Mouse (Mus musculus): ENCODE measurements around the gene Rps6ka2. TPM values are rescaled to one million over a fixed set of nuclear protein-coding genes. Genes with fewer than 3 reads are reported as not detected.
"Not testable (repeated sequence)": the region's sequence is repeated elsewhere in the genome, so short reads cannot be mapped to it uniquely, and the experiment has no call there.

Rps6ka2 gene
- polyA plus RNA-seq, 1 experiment from 2014 or later = 2.0 TPM

DNA sequence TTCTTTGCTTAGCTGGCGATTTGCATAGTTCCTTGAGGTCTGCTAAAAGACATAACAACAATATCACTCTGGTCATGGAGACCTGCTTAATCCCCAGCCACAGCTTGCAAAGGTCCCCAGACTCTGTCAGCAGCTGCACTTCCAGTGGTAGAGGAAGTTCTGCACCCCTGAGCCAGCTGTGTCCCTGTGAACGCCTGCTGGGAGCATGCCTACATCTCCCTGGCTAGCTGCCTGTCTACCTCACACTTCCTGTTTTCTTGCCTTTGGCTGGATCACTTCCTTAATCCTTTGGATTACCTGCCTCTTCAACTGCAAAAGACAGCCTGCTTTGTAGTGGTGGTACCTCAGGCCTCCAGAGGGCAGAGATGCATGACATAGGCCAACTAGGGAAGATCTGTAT is 6.5 kb downstream of the Rps6ka2 start:
- no peak for TF ChIP-seq EP300 (optimal IDR thresholded peaks at IDR 0.05)
- TF ChIP-seq CTCF (IDR thresholded peaks at IDR 0.05; ENCODE audit: low read depth) = no peak
- WGBS = 33% methylated on average over 2 of the region's 2 CpGs
- Histone ChIP-seq H3K9me3 (ENCODE audit: control insufficient read depth, low read length) (no peaks in the 10 kb centered on the region), H3K4me3 (ENCODE audit: low read depth, low read length) (no peak overlapping the region), H3K27me3 (ENCODE audit: control insufficient read depth, insufficient read depth, low read length) (no peaks in the 10 kb centered on the region), H3K4me2 (replicated peaks; ENCODE audit: low read depth) (no peak overlapping the region), H3K27ac (replicated peaks) (no peak overlapping the region; the same call in 1 of the 2 replicates), H3K36me3 (ENCODE audit: control insufficient read depth, insufficient read depth, low read length) (no peaks in the 10 kb centered on the region), H3K9ac (ENCODE audit: low read length) (no peak overlapping the region), H3K4me1 (replicated peaks; ENCODE audit: control insufficient read depth, insufficient read depth) (no peaks in the 10 kb centered on the region)
- DNase-seq (ENCODE audit: low spot score) = no peak
- ATAC-seq (ENCODE audit: low FRiP score, low TSS enrichment) = no peak

DNA sequence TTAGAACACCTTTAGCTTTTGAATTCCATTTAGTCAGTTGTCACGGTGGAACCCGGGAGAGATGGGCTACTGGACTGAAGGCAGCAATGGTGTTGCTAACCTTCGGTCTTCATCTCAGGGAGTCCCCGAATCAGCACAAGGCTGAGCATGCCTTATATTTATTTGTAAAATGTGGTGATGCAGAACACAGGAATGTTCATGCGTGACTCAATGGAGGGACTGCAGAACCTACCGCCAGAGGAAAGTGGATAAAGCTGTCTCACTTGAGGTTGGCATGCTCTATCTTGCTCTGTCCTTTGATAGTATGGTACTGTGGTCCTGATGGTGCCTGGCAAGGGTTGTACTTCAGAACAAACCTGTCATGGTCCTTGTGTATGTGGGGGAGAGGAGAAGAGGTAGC is 8.3 kb downstream of the Rps6ka2 start:
- no peak overlapping the region for H3K9ac ChIP-seq (ENCODE audit: low read length)
- no peaks in the 10 kb centered on the region for H3K27me3 ChIP-seq (ENCODE audit: control insufficient read depth, insufficient read depth, low read length)
- DNase-seq (ENCODE audit: low spot score) (no peak), ATAC-seq (ENCODE audit: low FRiP score, low TSS enrichment) (no peak)
- no peak for TF ChIP-seq CTCF (IDR thresholded peaks at IDR 0.05; ENCODE audit: low read depth)
- no peak for TF ChIP-seq EP300 (optimal IDR thresholded peaks at IDR 0.05)
- H3K27ac ChIP-seq (replicated peaks) = no peak overlapping the region
- H3K4me2 ChIP-seq (replicated peaks; ENCODE audit: low read depth) = no peak overlapping the region
- no peaks in the 10 kb centered on the region for H3K9me3 ChIP-seq (ENCODE audit: control insufficient read depth, low read length)
- WGBS = 77% methylated on average over 6 of the region's 6 CpGs
- no peak overlapping the region for H3K4me3 ChIP-seq (ENCODE audit: low read depth, low read length)
- no peaks in the 10 kb centered on the region for H3K4me1 ChIP-seq (replicated peaks; ENCODE audit: control insufficient read depth, insufficient read depth)
- H3K36me3 ChIP-seq (ENCODE audit: control insufficient read depth, insufficient read depth, low read length) = no peaks in the 10 kb centered on the region

DNA sequence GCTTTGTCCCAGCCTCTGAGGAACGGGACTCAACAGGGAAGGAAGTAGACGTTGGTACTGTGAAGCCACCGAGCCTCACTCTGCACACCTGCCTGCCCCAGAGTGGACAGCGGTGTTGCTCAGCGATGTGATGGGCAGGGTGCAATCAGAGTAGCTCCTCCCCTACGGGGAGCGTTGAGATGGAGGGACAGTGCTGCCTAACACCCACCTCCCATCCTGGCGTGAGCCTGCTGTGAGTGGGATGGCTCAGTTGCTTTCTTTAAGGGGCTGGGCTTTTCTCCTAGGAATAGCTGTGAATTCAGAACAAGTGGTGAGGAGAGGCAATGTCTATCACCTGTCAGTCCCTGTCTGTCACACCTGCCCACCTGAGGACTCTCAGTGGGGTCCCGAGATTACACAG is 12.3 kb downstream of the Rps6ka2 start:
- Histone ChIP-seq H3K9me3 (ENCODE audit: control insufficient read depth, low read length) (no peaks in the 10 kb centered on the region), H3K27me3 (ENCODE audit: control insufficient read depth, insufficient read depth, low read length) (no peaks in the 10 kb centered on the region), H3K27ac (replicated peaks) (no peak overlapping the region), H3K36me3 (ENCODE audit: control insufficient read depth, insufficient read depth, low read length) (no peaks in the 10 kb centered on the region), H3K4me1 (replicated peaks; ENCODE audit: control insufficient read depth, insufficient read depth) (no peaks in the 10 kb centered on the region), H3K9ac (ENCODE audit: low read length) (no peak overlapping the region), H3K4me3 (ENCODE audit: low read depth, low read length) (no peak overlapping the region), H3K4me2 (replicated peaks; ENCODE audit: low read depth) (no peak overlapping the region)
- no peak for ATAC-seq (ENCODE audit: low FRiP score, low TSS enrichment)
- DNase-seq (ENCODE audit: low spot score) = no peak
- TF ChIP-seq CTCF (IDR thresholded peaks at IDR 0.05; ENCODE audit: low read depth) (no peak), EP300 (optimal IDR thresholded peaks at IDR 0.05) (no peak)
- 42% methylated on average over 9 of the region's 9 CpGs for WGBS

DNA sequence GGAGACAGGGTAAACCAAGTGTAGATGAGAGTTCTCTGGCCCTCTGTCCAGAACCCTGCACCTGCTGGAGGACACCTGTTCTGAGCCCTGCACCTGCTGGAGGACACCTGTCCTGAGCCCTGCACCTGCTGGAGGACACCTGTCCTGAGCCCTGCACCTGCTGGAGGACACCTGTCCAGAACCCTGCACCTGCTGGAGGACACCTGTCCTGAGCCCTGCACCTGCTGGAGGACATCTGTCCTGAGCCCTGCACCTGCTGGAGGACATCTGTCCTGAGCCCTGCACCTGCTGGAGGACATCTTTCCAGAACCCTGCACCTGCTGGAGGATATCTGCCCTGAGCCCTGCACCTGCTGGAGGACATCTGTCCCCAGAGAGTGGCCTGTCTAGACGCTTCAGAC is 17.1 kb downstream of the Rps6ka2 start:
- H3K4me1 ChIP-seq (replicated peaks; ENCODE audit: control insufficient read depth, insufficient read depth); H3K9ac ChIP-seq (ENCODE audit: low read length); ATAC-seq (ENCODE audit: low FRiP score, low TSS enrichment); H3K27ac ChIP-seq (replicated peaks); H3K9me3 ChIP-seq (ENCODE audit: control insufficient read depth, low read length); H3K4me2 ChIP-seq (replicated peaks; ENCODE audit: low read depth); DNase-seq (ENCODE audit: low spot score); H3K4me3 ChIP-seq (ENCODE audit: low read depth, low read length); H3K27me3 ChIP-seq (ENCODE audit: control insufficient read depth, insufficient read depth, low read length); H3K36me3 ChIP-seq (ENCODE audit: control insufficient read depth, insufficient read depth, low read length): not testable (repeated sequence)
- WGBS = 71% methylated on average over 1 of the region's 1 CpGs

DNA sequence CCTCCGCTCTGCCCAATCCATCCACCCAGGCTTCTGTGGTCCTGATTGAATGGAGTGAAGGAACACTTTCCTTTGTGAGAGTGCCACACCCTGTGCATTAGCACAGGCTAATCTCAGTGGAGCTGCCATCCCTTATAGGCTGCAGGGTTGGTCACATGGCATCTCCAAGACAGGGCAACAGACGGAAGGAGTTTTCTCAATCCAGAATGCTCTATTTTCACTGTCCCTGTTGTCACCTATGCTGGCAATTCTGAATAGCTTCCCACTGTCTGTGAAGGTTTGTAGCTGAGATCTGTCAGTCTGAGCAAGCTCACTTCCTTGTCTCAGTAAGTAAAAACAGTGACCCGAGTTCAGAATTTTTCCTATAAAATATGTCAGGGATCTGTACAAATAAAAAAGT is 19.5 kb downstream of the Rps6ka2 start:
- DNase-seq (ENCODE audit: low spot score) (no peak), ATAC-seq (ENCODE audit: low FRiP score, low TSS enrichment) (no peak)
- Histone ChIP-seq H3K4me2 (replicated peaks; ENCODE audit: low read depth) (no peak overlapping the region), H3K27me3 (ENCODE audit: control insufficient read depth, insufficient read depth, low read length) (no peaks in the 10 kb centered on the region), H3K27ac (replicated peaks) (no peak overlapping the region), H3K9ac (ENCODE audit: low read length) (no peak overlapping the region), H3K36me3 (ENCODE audit: control insufficient read depth, insufficient read depth, low read length) (no peaks in the 10 kb centered on the region), H3K4me3 (ENCODE audit: low read depth, low read length) (no peak overlapping the region), H3K9me3 (ENCODE audit: control insufficient read depth, low read length) (no peaks in the 10 kb centered on the region), H3K4me1 (replicated peaks; ENCODE audit: control insufficient read depth, insufficient read depth) (no peaks in the 10 kb centered on the region)
- TF ChIP-seq CTCF (IDR thresholded peaks at IDR 0.05; ENCODE audit: low read depth) (no peak), EP300 (optimal IDR thresholded peaks at IDR 0.05) (no peak)
- 72% methylated on average over 3 of the region's 3 CpGs for WGBS

DNA sequence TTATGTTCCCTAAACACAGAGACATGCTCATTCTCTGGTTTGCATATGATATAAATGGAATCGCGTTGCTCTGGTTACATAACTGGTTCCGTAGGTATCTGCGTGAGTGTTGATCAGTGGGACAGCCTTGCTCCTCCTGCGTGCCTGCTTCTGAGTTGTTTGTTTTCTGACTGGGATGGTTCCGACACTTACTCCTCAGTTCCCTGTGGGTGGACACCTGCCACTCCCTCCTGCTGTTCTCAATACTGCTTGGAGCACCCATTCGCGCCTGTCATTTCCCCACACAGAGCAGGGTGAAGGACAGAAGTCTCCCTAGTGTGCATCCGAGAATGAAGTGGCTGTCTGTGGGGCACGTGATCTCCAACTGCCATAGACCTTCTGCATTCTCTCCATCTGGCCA is 20.1 kb downstream of the Rps6ka2 start:
- no peaks in the 10 kb centered on the region for H3K27me3 ChIP-seq (ENCODE audit: control insufficient read depth, insufficient read depth, low read length)
- H3K27ac ChIP-seq (replicated peaks) = no peak overlapping the region
- no peaks in the 10 kb centered on the region for H3K4me1 ChIP-seq (replicated peaks; ENCODE audit: control insufficient read depth, insufficient read depth)
- no peak for DNase-seq (ENCODE audit: low spot score)
- H3K4me2 ChIP-seq (replicated peaks; ENCODE audit: low read depth) = no peak overlapping the region
- no peaks in the 10 kb centered on the region for H3K36me3 ChIP-seq (ENCODE audit: control insufficient read depth, insufficient read depth, low read length)
- TF ChIP-seq CTCF (IDR thresholded peaks at IDR 0.05; ENCODE audit: low read depth) (no peak), EP300 (optimal IDR thresholded peaks at IDR 0.05) (no peak)
- no peaks in the 10 kb centered on the region for H3K9me3 ChIP-seq (ENCODE audit: control insufficient read depth, low read length)
- WGBS = 71% methylated on average over 10 of the region's 10 CpGs
- H3K9ac ChIP-seq (ENCODE audit: low read length) = no peak overlapping the region
- no peak for ATAC-seq (ENCODE audit: low FRiP score, low TSS enrichment)
- H3K4me3 ChIP-seq (ENCODE audit: low read depth, low read length) = no peak overlapping the region
